Mouse (Mus musculus) kidney, postnatal 25 days (tissue): ENCODE measurements around the gene Trio.
"Not testable (repeated sequence)": the region's sequence is repeated elsewhere in the genome, so short reads cannot be mapped to it uniquely, and the experiment has no call there.

ENCODE experiments used
- DNase-seq, 2 experiments: peaks; one replicate each; pipeline ENCODE4 v3.0.0; 2021; ENCODE audit warnings: mixed read lengths in 2 of 2

The Trio gene

GRCm38 (mm10) chr15:27873747-27874320, 151.8 kb downstream of the Trio start:
- no peak for DNase-seq

- no peak for DNase-seq
Measured at GRCm38 (mm10) chr15:27872286-27872685, 153.4 kb downstream of the Trio start.

GRCm38 (mm10) chr15:27871708-27872107, 153.9 kb downstream of the Trio start:
- DNase-seq, result no peak

GRCm38 (mm10) chr15:27871260-27871659, 154.4 kb downstream of the Trio start:
- DNase-seq, result no peak

GRCm38 (mm10) chr15:27869001-27869400, 156.6 kb downstream of the Trio start:
- no peak for DNase-seq

- no peak for DNase-seq
Measured at GRCm38 (mm10) chr15:27867831-27868230, 157.8 kb downstream of the Trio start.

- peak in 1 of 2 experiments; percentile 76 for DNase-seq
Measured at GRCm38 (mm10) chr15:27866471-27866870, 159.2 kb downstream of the Trio start.

- no peak for DNase-seq
Measured at GRCm38 (mm10) chr15:27866053-27866452, 159.6 kb downstream of the Trio start.

- no peak for DNase-seq
Measured at GRCm38 (mm10) chr15:27864397-27864796, 161.3 kb downstream of the Trio start.

- DNase-seq, result no peak
Measured at GRCm38 (mm10) chr15:27862949-27863348, 162.7 kb downstream of the Trio start.

GRCm38 (mm10) chr15:27860439-27860838, 165.2 kb downstream of the Trio start:
- DNase-seq, result no peak

GRCm38 (mm10) chr15:27859590-27859989, 166.1 kb downstream of the Trio start:
- peak in 1 of 2 experiments; percentile 30 for DNase-seq

- DNase-seq, result peak; percentile 28 to 53
Measured at GRCm38 (mm10) chr15:27859115-27859514, 166.5 kb downstream of the Trio start.

- no peak for DNase-seq
Measured at GRCm38 (mm10) chr15:27858179-27858819, 167.3 kb downstream of the Trio start.

GRCm38 (mm10) chr15:27857242-27857641, 168.4 kb downstream of the Trio start:
- no peak for DNase-seq

- DNase-seq, result peak; percentile 35 to 53
Measured at GRCm38 (mm10) chr15:27856050-27856787, 169.4 kb downstream of the Trio start.

- DNase-seq, result peak in 1 of 2 experiments; percentile 36
Measured at GRCm38 (mm10) chr15:27851312-27851711, 174.3 kb downstream of the Trio start.

- peak; percentile 46 to 62 for DNase-seq
Measured at GRCm38 (mm10) chr15:27850904-27851303, 174.7 kb downstream of the Trio start.

GRCm38 (mm10) chr15:27849910-27850309, 175.7 kb downstream of the Trio start:
- no peak for DNase-seq

GRCm38 (mm10) chr15:27841696-27842095, 184.0 kb downstream of the Trio start:
- DNase-seq, result no peak

- DNase-seq, result no peak
Measured at GRCm38 (mm10) chr15:27840579-27840978, 185.1 kb downstream of the Trio start.

GRCm38 (mm10) chr15:27840125-27840524, 185.5 kb downstream of the Trio start:
- no peak for DNase-seq

- DNase-seq, result no peak
Measured at GRCm38 (mm10) chr15:27831646-27832045, 194.0 kb downstream of the Trio start.

- DNase-seq, result not testable (repeated sequence)
Measured at GRCm38 (mm10) chr15:27827871-27828270, 197.8 kb downstream of the Trio start.
